Mouse (Mus musculus) lung, embryonic 15.5 days (tissue): ENCODE results near the gene Slc7a6. TPM values are rescaled to one million over a fixed set of nuclear protein-coding genes. Genes with fewer than 3 reads are reported as not detected.
A peak's percentile ranks its signal among the peaks of the same experiment; 100 is the strongest.

Experiments used
- ATAC-seq: fragments of 200-750 bp; cut with Nextera tagmentation; 2 replicates; pipeline ENCODE4 v1.8.0; 2017; ENCODE audit warnings: moderate number of reproducible peaks, borderline replicate concordance; ENCODE audit not compliant: low FRiP score, low TSS enrichment; ENCODE audit errors: extremely low read depth
- H3K27ac ChIP-seq: fragments of 300-500 bp; sonication (generic); 2 replicates; pipeline ENCODE4 v1.5.1; 2015; ENCODE audit warnings: moderate library complexity, mild to moderate bottlenecking, inconsistent platforms
- H3K27me3 ChIP-seq: fragments of 300-500 bp; sonication (generic); 2 replicates; pipeline ENCODE4 v1.6.1; 2015; ENCODE audit warnings: inconsistent platforms
- H3K36me3 ChIP-seq: fragments of 300-500 bp; sonication (generic); 2 replicates; pipeline ENCODE4 v1.6.1; 2015; ENCODE audit warnings: inconsistent platforms
- H3K4me1 ChIP-seq: fragments of 300-500 bp; sonication (generic); 2 replicates; pipeline ENCODE4 v1.6.1; 2015; ENCODE audit warnings: inconsistent platforms
- H3K4me2 ChIP-seq: fragments of 300-500 bp; sonication (generic); 2 replicates; pipeline ENCODE4 v1.6.1; 2015; ENCODE audit warnings: inconsistent platforms, mild to moderate bottlenecking, moderate library complexity
- H3K4me3 ChIP-seq: fragments of 300-500 bp; sonication (generic); 2 replicates; pipeline ENCODE4 v1.5.1; 2015; ENCODE audit warnings: mild to moderate bottlenecking, inconsistent platforms
- H3K9ac ChIP-seq: fragments of 300-500 bp; sonication (generic); 2 replicates; pipeline ENCODE4 v1.6.1; 2015; ENCODE audit warnings: inconsistent platforms
- H3K9me3 ChIP-seq: fragments of 300-500 bp; sonication (generic); 2 replicates; pipeline ENCODE4 v1.6.1; 2016; ENCODE audit warnings: inconsistent platforms
- WGBS: fragments of 180-500 bp; shearing (Covaris S2); methylation state at CpG from one replicate; pipeline ENCODE4 v1.1.7; 2015; 5-methylcytosine and 5-hydroxymethylcytosine counted together
- polyA plus RNA-seq: library from polyadenylated mRNA; unstranded; fragments of >200 nt; fragmentation: Nextera tagmentation; extraction: Ambion mirVana; gene quantifications from 2 replicates; pipeline ENCODE4 v1.2.1, GENCODE M21; 2015

Gene Slc7a6
- polyA plus RNA-seq, 1 experiment from 2014 or later: 57.6 TPM

DNA sequence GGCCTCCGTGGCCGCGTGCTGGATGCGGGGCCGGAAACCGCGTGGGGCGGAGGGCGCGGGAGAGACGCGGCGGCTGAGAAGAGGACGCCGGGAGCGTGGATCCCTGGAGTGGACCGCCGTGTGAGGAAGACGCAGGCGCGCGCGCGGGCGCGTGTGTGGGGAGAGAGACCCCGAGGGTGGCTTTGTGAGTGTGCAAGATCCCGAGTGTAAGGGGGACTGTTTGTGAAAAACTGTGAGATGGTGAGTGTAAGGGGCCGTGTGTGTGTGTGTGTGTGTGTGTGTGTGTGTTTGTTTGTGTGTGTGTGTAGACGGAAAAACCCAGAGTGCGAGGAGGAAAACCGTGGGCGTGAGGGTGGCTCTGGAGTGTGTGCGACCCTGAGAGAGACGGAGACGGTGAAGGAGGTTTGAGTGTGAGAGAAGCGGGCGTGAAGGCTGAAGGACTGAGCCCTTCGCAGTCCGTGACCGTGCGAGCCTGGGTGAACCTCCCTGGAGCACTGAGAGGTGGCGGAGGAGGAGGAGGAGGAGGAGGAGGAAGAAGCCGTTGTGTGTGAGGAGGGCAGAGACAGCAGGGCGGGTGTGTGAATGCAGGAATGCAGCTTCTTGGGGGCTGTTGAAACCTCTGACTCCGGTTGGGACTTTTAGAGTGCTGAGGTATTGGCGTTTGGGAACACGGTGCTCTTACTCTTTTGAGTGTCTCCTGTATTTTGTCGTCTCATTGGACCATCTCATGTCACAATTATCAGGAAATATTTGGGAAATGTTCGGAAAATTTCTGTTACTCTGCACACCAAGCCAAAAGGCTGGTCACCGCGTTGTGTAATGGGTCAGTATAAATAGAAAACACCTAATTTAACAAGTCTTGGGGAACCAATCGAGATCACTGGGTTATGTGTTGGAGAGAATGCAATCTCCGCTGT lies 618 bp downstream of the Slc7a6 start:
- under 1% methylated on average over 54 of the region's 54 CpGs for WGBS
- H3K4me2 ChIP-seq: peak overlapping the region; percentile 85

GRCm38 (mm10) chr8:106169934-106170480 lies 1.4 kb downstream of the Slc7a6 start:
- no peaks in the 10 kb centered on the region for H3K9me3 ChIP-seq
- peak overlapping the region; percentile 70 for H3K9ac ChIP-seq
- WGBS: 12% methylated on average over 6 of the region's 6 CpGs
- no peaks in the 10 kb centered on the region for H3K27me3 ChIP-seq
- H3K4me1 ChIP-seq: peaks cover 9% of the 10 kb centered on the region
- no peaks in the 10 kb centered on the region for H3K36me3 ChIP-seq
- peak overlapping the region; percentile 84; the same call in 1 of the 2 replicates for H3K27ac ChIP-seq
- no peak for ATAC-seq
- H3K4me2 ChIP-seq: peak overlapping the region; percentile 85
- H3K4me3 ChIP-seq: peak overlapping the region; percentile 97

More for the DNA sequence above, 618 bp downstream of the Slc7a6 start:
- peak overlapping the region; percentile 97 for H3K4me3 ChIP-seq
- H3K9me3 ChIP-seq: no peaks in the 10 kb centered on the region
- H3K9ac ChIP-seq: peak overlapping the region; percentile 70
- ATAC-seq: peak; percentile 67
- H3K27me3 ChIP-seq: no peaks in the 10 kb centered on the region
- H3K4me1 ChIP-seq: peaks cover 9% of the 10 kb centered on the region
- peak overlapping the region; percentile 84 for H3K27ac ChIP-seq
- H3K36me3 ChIP-seq: 0 out of 2 replicates have a peak, but pooled peaks cover 3% of the 10 kb centered on the region

DNA sequence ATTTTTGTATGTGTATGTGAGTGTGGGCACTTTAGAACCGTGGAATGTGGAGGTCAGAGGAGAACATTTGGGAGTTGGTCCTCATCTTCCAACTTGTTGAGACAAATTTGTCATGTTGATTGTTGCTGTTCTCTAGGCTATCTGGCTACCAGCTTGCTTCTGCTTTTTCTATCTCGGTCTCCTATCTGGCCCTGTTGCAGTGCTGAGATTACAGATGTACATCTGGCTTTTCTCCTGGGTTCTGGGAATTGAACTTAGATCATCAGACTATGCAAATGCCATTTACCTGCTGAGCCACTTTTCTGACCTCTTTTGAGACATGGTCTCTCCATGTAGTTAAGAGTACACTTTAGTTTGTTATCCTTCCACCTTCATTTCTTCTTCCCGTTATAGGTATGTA lies 4.9 kb downstream of the Slc7a6 start:
- no peaks in the 10 kb centered on the region for H3K9me3 ChIP-seq
- ATAC-seq: no peak
- no peak overlapping the region for H3K9ac ChIP-seq
- H3K36me3 ChIP-seq: no peaks in the 10 kb centered on the region
- no peak overlapping the region for H3K4me3 ChIP-seq
- H3K4me2 ChIP-seq: no peak overlapping the region
- 86% methylated on average over 3 of the region's 3 CpGs for WGBS
- H3K27me3 ChIP-seq: no peaks in the 10 kb centered on the region
- H3K4me1 ChIP-seq: peaks cover 37% of the 10 kb centered on the region
- no peak overlapping the region for H3K27ac ChIP-seq

GRCm38 (mm10) chr8:106176891-106177290 lies 8.2 kb downstream of the Slc7a6 start:
- H3K9me3 ChIP-seq: no peaks in the 10 kb centered on the region
- H3K9ac ChIP-seq: no peak overlapping the region
- no peak overlapping the region; the same call in 1 of the 2 replicates for H3K4me2 ChIP-seq
- ATAC-seq: peak; percentile 39; the same call in 1 of the 2 replicates
- 0 out of 2 replicates have a peak, but pooled peaks cover 2% of the 10 kb centered on the region for H3K36me3 ChIP-seq
- H3K4me3 ChIP-seq: no peak overlapping the region
- 21% methylated on average over 1 of the region's 1 CpGs for WGBS
- H3K4me1 ChIP-seq: peaks cover 43% of the 10 kb centered on the region
- H3K27me3 ChIP-seq: no peaks in the 10 kb centered on the region
- H3K27ac ChIP-seq: peak overlapping the region; percentile 26; the same call in 1 of the 2 replicates

GRCm38 (mm10) chr8:106177594-106177993 lies 8.9 kb downstream of the Slc7a6 start:
- Histone ChIP-seq H3K4me1 (peaks cover 43% of the 10 kb centered on the region), H3K4me3 (no peak overlapping the region), H3K9ac (no peak overlapping the region), H3K27me3 (no peaks in the 10 kb centered on the region), H3K27ac (peak overlapping the region; percentile 32; the same call in 1 of the 2 replicates), H3K36me3 (0 out of 2 replicates have a peak, but pooled peaks cover 9% of the 10 kb centered on the region), H3K4me2 (no peak overlapping the region), H3K9me3 (no peaks in the 10 kb centered on the region)
- WGBS: 55% methylated on average over 1 of the region's 1 CpGs
- ATAC-seq: no peak

GRCm38 (mm10) chr8:106178428-106178827 lies 9.8 kb downstream of the Slc7a6 start:
- H3K4me1 ChIP-seq: peaks cover 43% of the 10 kb centered on the region
- H3K9ac ChIP-seq: no peak overlapping the region
- WGBS: 24% methylated on average over 2 of the region's 2 CpGs
- ATAC-seq: no peak
- peak overlapping the region; percentile 53 for H3K27ac ChIP-seq
- H3K4me3 ChIP-seq: no peak overlapping the region
- no peaks in the 10 kb centered on the region for H3K9me3 ChIP-seq
- no peaks in the 10 kb centered on the region for H3K27me3 ChIP-seq
- no peak overlapping the region for H3K4me2 ChIP-seq
- 0 out of 2 replicates have a peak, but pooled peaks cover 10% of the 10 kb centered on the region for H3K36me3 ChIP-seq

- 85% methylated on average over 8 of the region's 8 CpGs for WGBS
- Histone ChIP-seq H3K4me3 (no peak overlapping the region), H3K4me1 (no peaks in the 10 kb centered on the region), H3K27me3 (no peaks in the 10 kb centered on the region), H3K36me3 (peaks cover 20% of the 10 kb centered on the region; the same call in 1 of the 2 replicates), H3K27ac (no peak overlapping the region), H3K9ac (no peak overlapping the region), H3K9me3 (no peaks in the 10 kb centered on the region), H3K4me2 (no peak overlapping the region)
- no peak for ATAC-seq
Observed at GRCm38 (mm10) chr8:106185628-106186270, 17.1 kb downstream of the Slc7a6 start.

DNA sequence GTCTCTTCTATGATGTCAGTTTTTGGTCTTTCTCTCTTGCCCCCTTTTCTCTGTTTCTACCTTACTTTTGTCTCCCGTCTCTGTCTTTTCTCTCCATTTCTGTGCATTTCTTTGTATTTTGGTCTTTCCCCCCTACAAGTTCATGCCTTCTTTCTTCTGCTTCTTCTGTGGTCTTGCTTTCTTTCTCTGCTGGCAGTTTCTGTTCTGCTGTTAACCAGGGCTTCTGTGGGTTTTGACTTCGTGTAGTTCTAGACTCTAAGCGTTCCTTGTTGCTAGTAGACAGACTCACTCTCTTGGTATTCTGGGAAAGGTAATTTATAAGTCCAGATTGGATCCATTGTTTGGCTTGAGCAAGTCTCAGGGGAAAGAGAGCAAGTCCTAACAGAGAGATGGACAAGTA lies 17.7 kb downstream of the Slc7a6 start:
- H3K9me3 ChIP-seq: no peaks in the 10 kb centered on the region
- 92% methylated on average over 3 of the region's 3 CpGs for WGBS
- no peak overlapping the region for H3K4me3 ChIP-seq
- peaks cover 20% of the 10 kb centered on the region; the same call in 1 of the 2 replicates for H3K36me3 ChIP-seq
- no peaks in the 10 kb centered on the region for H3K4me1 ChIP-seq
- no peak overlapping the region for H3K4me2 ChIP-seq
- H3K9ac ChIP-seq: no peak overlapping the region
- no peaks in the 10 kb centered on the region for H3K27me3 ChIP-seq
- ATAC-seq: no peak
- no peak overlapping the region for H3K27ac ChIP-seq

GRCm38 (mm10) chr8:106189162-106189561 lies 20.5 kb downstream of the Slc7a6 start:
- Histone ChIP-seq H3K36me3 (peaks cover 26% of the 10 kb centered on the region), H3K4me2 (no peak overlapping the region), H3K9me3 (no peaks in the 10 kb centered on the region), H3K27me3 (no peaks in the 10 kb centered on the region), H3K4me3 (no peak overlapping the region), H3K9ac (no peak overlapping the region), H3K4me1 (no peaks in the 10 kb centered on the region), H3K27ac (no peak overlapping the region)
- WGBS: 87% methylated on average over 4 of the region's 4 CpGs
- no peak for ATAC-seq

DNA sequence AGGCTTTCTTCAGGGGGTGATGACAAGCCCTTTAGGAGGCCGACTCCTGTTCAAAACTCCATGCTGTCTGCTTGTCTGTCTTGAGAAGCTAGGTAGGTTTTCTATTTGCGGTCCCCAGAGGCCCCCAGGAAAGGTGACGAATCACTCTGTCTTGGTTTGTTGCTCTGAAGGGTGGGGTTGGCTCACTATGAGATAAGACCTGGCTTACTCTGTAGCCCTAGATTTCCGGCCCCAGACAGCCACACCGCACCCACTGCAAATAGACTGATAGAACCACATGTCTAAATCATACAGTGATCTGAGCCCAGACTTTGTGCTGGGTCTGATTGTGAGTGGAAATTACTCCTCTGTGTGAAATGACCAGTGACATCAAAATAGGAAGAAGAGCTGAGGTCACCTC lies 23.0 kb downstream of the Slc7a6 start:
- peaks cover 46% of the 10 kb centered on the region for H3K36me3 ChIP-seq
- no peaks in the 10 kb centered on the region for H3K9me3 ChIP-seq
- no peaks in the 10 kb centered on the region for H3K4me1 ChIP-seq
- no peak overlapping the region for H3K4me2 ChIP-seq
- no peak overlapping the region for H3K9ac ChIP-seq
- no peak for ATAC-seq
- no peak overlapping the region for H3K27ac ChIP-seq
- no peaks in the 10 kb centered on the region for H3K27me3 ChIP-seq
- no peak overlapping the region for H3K4me3 ChIP-seq
- WGBS: 75% methylated on average over 5 of the region's 5 CpGs

GRCm38 (mm10) chr8:106193162-106193561 lies 24.5 kb downstream of the Slc7a6 start:
- peaks cover 58% of the 10 kb centered on the region for H3K36me3 ChIP-seq

More at GRCm38 (mm10) chr8:106193162-106193561, 24.5 kb downstream of the Slc7a6 start:
- no peak overlapping the region for H3K4me3 ChIP-seq
- WGBS: 79% methylated on average over 6 of the region's 6 CpGs
- no peaks in the 10 kb centered on the region for H3K9me3 ChIP-seq
- H3K27me3 ChIP-seq: no peaks in the 10 kb centered on the region
- no peak overlapping the region for H3K4me2 ChIP-seq
- no peak overlapping the region for H3K9ac ChIP-seq
- H3K27ac ChIP-seq: no peak overlapping the region
- no peak for ATAC-seq
- H3K4me1 ChIP-seq: no peaks in the 10 kb centered on the region
